Mouse (Mus musculus) ES-E14 (cell line): ENCODE measurements at regions not wholly inside any gene's neighbourhood (a gene's known extent, or its start where the extent isn't known, plus 50 kb on each side); places are given as distances from the start of the nearest gene placed in this dataset.

Source experiments
- CHD2 ChIP-seq: IDR thresholded peaks from 2 replicates; pipeline ENCODE4 v1.6.1; 2014; ENCODE audit warnings: mild to moderate bottlenecking, low read depth, low read length, inconsistent platforms
- HCFC1 ChIP-seq: IDR thresholded peaks from 2 replicates; pipeline ENCODE4 v1.6.1; 2012; ENCODE audit warnings: low read length, inconsistent platforms, borderline replicate concordance; ENCODE audit not compliant: insufficient read depth
- MAFK ChIP-seq: IDR thresholded peaks from 2 replicates; pipeline ENCODE4 v1.6.1; 2014; ENCODE audit warnings: mild to moderate bottlenecking, low read depth, low read length, inconsistent platforms; ENCODE audit not compliant: insufficient read depth
- ZNF384 ChIP-seq: IDR thresholded peaks from 2 replicates; pipeline ENCODE4 v1.6.1; 2012; ENCODE audit warnings: low read depth, low read length, inconsistent platforms

DNA sequence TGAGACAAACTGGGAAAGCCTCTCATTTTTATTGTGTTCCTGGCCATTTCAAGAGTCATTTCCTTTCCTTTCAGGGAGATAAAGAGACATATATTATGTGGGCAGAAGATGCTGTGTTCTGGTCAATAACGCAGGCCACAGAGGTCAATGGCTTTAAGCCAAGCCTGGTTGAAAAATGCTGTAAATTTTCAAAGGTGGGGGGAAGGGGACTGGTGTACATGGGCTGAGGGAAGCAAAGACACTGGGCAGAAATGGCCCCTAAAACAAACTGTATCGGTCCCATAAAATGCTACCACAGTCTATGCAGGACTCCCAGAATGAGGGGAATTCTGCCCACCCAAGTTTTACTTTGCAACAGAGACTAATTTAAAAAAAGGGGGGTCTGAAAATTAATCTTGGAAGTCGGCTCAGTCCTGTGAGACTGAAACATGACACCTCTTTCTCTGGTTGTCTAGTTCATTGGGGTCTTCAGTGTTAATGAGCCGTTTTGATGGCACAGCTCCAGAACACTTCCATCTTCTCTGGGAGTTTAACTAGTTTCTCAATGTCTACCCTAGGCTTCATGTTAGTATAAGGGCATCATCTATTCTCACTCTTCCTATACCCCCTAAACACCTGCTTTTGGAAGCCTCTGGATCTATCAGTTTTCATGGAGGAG, 149.4 kb upstream of the Slc24a2 start:
- no peak for TF ChIP-seq HCFC1
- TF ChIP-seq MAFK = no peak
- TF ChIP-seq ZNF384 = no peak
- no peak for TF ChIP-seq CHD2
